Mouse (Mus musculus) neural tube, embryonic 11.5 days (tissue): ENCODE measurements around the gene Mok. TPM values are rescaled to one million over a fixed set of nuclear protein-coding genes. Genes with fewer than 3 reads are reported as not detected.

Experiments used
- ATAC-seq: fragments of 200-750 bp; cut with Nextera tagmentation; 2 replicates; pipeline ENCODE4 v1.8.0; 2017; ENCODE audit warnings: moderate number of reproducible peaks, mild to moderate bottlenecking, moderate TSS enrichment, moderate library complexity; ENCODE audit not compliant: insufficient read depth, low FRiP score, low TSS enrichment
- DNase-seq: peaks from one replicate; pipeline ENCODE4 v3.0.0-alpha.2; 2015; ENCODE audit warnings: low spot score
- H3K27ac ChIP-seq: fragments of 300-500 bp; sonication (generic); 2 replicates; pipeline ENCODE4 v1.5.1; 2014; ENCODE audit warnings: low read depth, mild to moderate bottlenecking, low read length
- H3K27me3 ChIP-seq: fragments of 300-500 bp; sonication (generic); 2 replicates; pipeline ENCODE4 v1.6.1; 2014; ENCODE audit warnings: mild to moderate bottlenecking, low read length, mixed read lengths; ENCODE audit not compliant: control insufficient read depth, insufficient read depth
- H3K36me3 ChIP-seq: fragments of 300-500 bp; sonication (generic); 2 replicates; pipeline ENCODE4 v1.6.1; 2014; ENCODE audit warnings: mild to moderate bottlenecking, low read length, moderate library complexity, mixed read lengths; ENCODE audit not compliant: control insufficient read depth, insufficient read depth
- H3K4me1 ChIP-seq: fragments of 300-500 bp; sonication (generic); 2 replicates; pipeline ENCODE4 v1.6.1; 2014; ENCODE audit warnings: low read length, mixed read lengths; ENCODE audit not compliant: control insufficient read depth, insufficient read depth
- H3K4me2 ChIP-seq: fragments of 300-500 bp; sonication (generic); 2 replicates; pipeline ENCODE4 v1.6.1; 2014; ENCODE audit warnings: low read depth, mild to moderate bottlenecking, moderate library complexity
- H3K4me3 ChIP-seq: fragments of 300-500 bp; sonication (generic); 2 replicates; pipeline ENCODE4 v1.5.1; 2014; ENCODE audit warnings: low read depth, low read length
- H3K9ac ChIP-seq: fragments of 300-500 bp; sonication (generic); 2 replicates; pipeline ENCODE4 v1.6.1; 2014; ENCODE audit warnings: mild to moderate bottlenecking, low read length
- H3K9me3 ChIP-seq: fragments of 300-500 bp; sonication (generic); 2 replicates; pipeline ENCODE4 v1.6.1; 2016; ENCODE audit warnings: low read length; ENCODE audit not compliant: control insufficient read depth
- WGBS: fragments of 180-500 bp; shearing (Covaris S2); extraction: QIAGEN DNeasy Blood & Tissue Kit; methylation state at CpG from one replicate; pipeline ENCODE4 v1.1.7; 2014; 5-methylcytosine and 5-hydroxymethylcytosine counted together
- polyA plus RNA-seq: library from polyadenylated mRNA; unstranded; fragments of >200 nt; fragmentation: Nextera tagmentation; extraction: Ambion mirVana; gene quantifications from 2 replicates; pipeline ENCODE4 v1.2.1, GENCODE M21; 2014

Mok gene
- polyA plus RNA-seq, 1 experiment from 2014 or later, result 11.3 TPM

DNA sequence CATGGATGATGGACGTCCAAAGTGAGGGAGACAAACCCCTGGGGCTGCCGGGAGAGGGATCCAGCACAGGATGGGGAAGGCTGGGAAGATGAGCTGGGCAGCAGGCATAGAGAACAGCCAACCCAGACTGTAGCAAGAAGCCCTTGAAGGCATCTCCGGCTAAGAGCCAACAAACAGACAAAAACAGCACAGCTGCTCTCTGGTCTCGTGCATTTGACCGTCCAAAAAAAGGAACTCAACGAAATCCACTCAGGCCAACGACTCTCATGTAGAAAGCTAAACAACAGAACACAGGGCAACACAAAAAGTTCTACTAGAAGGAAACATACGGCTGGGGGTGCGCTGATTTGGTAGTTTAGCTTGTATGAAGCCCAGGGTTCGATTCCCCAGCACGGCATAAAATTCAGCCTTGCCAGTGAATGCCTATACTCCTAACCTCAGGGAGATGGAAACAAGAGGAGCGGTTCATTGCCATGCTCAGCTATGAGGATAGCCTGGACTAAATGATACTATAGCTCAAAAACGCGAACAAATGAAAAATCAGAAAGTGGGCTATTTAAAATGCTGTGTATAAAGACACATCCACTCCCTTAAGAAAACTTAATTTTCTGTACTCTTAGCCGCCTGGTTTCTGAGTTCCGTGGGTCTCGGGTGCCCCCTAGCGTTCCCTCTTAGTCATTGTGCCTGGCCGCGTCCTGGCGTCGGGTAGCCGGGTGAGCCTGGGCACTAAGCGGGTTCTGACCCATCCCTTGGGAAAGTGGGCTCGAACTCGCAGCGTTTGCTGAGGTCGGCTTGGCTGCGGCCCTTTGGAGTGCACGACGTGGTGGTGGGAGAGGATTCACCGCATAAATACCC is 2.7 kb upstream of the Mok start:
- 22% methylated on average over 32 of the region's 32 CpGs for WGBS
- Histone ChIP-seq H3K9ac (peak overlapping the region; percentile 15; the same call in 1 of the 2 replicates), H3K36me3 (no peaks in the 10 kb centered on the region), H3K4me1 (peaks cover 12% of the 10 kb centered on the region; the same call in 1 of the 2 replicates), H3K27me3 (peaks cover 7% of the 10 kb centered on the region; the same call in 1 of the 2 replicates), H3K4me3 (peak overlapping the region; percentile 33), H3K4me2 (peak overlapping the region; percentile 64), H3K9me3 (no peaks in the 10 kb centered on the region), H3K27ac (no peak overlapping the region)
- ATAC-seq, result 0 out of 2 replicates have a peak, but pooled peaks have one; percentile 10
- DNase-seq, result peak; percentile 89

DNA sequence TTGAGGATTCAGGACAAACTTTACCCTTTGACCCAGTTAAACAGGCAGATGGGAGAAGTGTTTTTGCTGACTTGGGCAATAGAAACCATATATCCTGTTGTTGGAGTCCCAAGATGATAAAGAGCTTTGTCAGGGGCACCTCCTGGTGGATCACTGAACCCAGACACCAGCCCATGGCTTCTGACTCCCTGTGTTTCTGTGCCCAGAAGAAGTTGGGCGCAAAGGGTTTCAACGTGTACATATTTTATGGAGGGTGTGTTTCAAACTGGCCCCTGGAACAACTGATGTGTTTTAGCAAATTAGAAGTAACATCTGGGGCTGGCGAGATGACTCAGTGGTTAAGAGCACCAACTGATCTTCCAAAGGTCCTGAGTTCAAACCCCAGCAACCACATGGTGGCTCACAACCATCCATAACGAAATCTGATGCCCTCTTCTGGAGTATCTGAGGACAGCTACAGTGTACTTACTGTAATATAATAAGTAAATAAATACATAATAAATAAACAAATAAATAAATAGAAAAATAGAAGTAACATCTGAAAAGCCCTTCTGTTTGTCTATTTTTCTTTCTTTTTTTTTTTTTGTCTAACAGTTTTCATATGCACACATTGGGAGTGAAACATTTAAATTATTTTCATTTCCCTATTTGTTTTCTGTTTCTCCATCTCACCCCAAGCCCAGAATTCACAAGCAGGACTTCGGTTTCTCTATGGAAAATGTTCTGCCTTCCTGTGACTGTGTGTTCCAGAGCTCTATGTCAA is 1.2 kb upstream of the Mok start:
- peaks cover 14% of the 10 kb centered on the region for H3K4me1 ChIP-seq
- DNase-seq (no peak), ATAC-seq (no peak)
- H3K36me3 ChIP-seq, result no peaks in the 10 kb centered on the region
- H3K27me3 ChIP-seq, result peaks cover 7% of the 10 kb centered on the region; the same call in 1 of the 2 replicates
- H3K9ac ChIP-seq, result no peak overlapping the region
- H3K4me2 ChIP-seq, result no peak overlapping the region
- no peaks in the 10 kb centered on the region for H3K9me3 ChIP-seq
- no peak overlapping the region for H3K4me3 ChIP-seq
- no peak overlapping the region for H3K27ac ChIP-seq
- WGBS, result 68% methylated on average over 5 of the region's 5 CpGs

- Histone ChIP-seq H3K4me1 (peaks cover 8% of the 10 kb centered on the region), H3K27me3 (no peaks in the 10 kb centered on the region), H3K4me2 (no peak overlapping the region), H3K9ac (no peak overlapping the region), H3K27ac (no peak overlapping the region), H3K36me3 (no peaks in the 10 kb centered on the region), H3K9me3 (no peaks in the 10 kb centered on the region), H3K4me3 (no peak overlapping the region)
- no peak for DNase-seq
- 89% methylated on average over 8 of the region's 8 CpGs for WGBS
- ATAC-seq, result no peak
Observed at GRCm38 (mm10) chr12:110837850-110838249, 2.9 kb downstream of the Mok start.

DNA sequence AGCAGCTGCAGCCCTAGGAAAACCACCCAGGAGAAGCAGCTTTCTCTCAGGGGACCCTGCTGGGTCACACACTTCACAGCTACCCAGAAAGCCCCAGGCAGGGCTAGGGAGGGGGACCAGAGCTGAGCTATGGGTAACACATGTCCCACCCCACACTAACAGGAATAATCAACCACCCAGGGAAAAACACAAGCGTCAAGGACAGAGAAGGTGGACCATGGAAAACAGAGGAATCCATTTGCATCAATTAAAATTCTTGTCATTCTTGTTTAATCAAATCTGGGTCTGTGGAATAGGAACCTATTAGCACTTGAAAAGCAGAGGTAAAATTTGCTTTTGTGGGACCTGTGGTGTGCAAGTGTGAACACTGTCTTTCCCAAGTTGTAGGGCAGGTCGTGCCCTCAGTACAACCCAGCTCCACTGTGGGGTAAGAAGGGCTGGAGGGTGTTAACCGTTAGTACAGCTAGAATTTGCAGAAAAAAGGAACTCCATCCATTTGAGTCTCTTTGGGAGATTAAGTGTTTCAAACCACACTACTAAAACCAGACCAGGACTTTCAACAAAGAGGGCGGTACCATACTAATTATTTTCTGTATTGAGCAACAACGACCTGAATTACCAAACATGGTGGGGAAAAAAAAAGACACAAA is 3.4 kb downstream of the Mok start:
- peaks cover 8% of the 10 kb centered on the region for H3K4me1 ChIP-seq
- peak overlapping the region; percentile 30 for H3K27ac ChIP-seq
- ATAC-seq (peak; percentile 53; the same call in 1 of the 2 replicates), DNase-seq (no peak)
- H3K4me3 ChIP-seq, result no peak overlapping the region
- 0 out of 2 replicates have a peak overlapping the region, but pooled peaks have one; percentile 1 for H3K9ac ChIP-seq
- no peak overlapping the region for H3K4me2 ChIP-seq
- H3K27me3 ChIP-seq, result no peaks in the 10 kb centered on the region
- no peaks in the 10 kb centered on the region for H3K36me3 ChIP-seq
- no peaks in the 10 kb centered on the region for H3K9me3 ChIP-seq
- WGBS, result 36% methylated on average over 5 of the region's 5 CpGs

DNA sequence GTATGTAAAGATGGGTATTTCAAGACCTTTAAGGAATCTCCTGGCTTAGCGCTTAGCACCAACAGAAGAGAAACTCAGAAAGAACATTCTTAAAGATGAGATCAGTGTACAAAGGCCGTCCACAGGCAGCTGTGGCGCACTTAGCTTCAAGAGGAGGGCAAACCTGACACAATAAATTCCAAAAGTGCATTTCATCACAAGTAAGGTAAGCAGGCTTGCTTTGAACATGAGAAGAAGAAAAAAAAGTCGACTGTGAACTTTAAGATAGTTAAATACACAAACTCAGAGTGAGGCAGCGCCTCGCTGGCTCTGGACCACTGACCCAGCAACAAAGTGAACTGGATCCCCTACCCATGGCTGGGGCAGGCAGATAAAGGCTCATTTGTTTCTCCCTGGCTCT is 4.0 kb downstream of the Mok start:
- Histone ChIP-seq H3K9me3 (no peaks in the 10 kb centered on the region), H3K4me3 (no peak overlapping the region), H3K9ac (0 out of 2 replicates have a peak overlapping the region, but pooled peaks have one; percentile 1), H3K27me3 (no peaks in the 10 kb centered on the region), H3K4me1 (peaks cover 8% of the 10 kb centered on the region), H3K4me2 (no peak overlapping the region), H3K36me3 (no peaks in the 10 kb centered on the region), H3K27ac (peak overlapping the region; percentile 30)
- no peak for DNase-seq
- ATAC-seq, result 0 out of 2 replicates have a peak, but pooled peaks have one; percentile 11
- WGBS, result 57% methylated on average over 6 of the region's 6 CpGs

- Histone ChIP-seq H3K27me3 (no peaks in the 10 kb centered on the region), H3K27ac (no peak overlapping the region), H3K9me3 (no peaks in the 10 kb centered on the region), H3K9ac (no peak overlapping the region), H3K4me1 (peaks cover 8% of the 10 kb centered on the region), H3K4me3 (no peak overlapping the region), H3K4me2 (no peak overlapping the region), H3K36me3 (no peaks in the 10 kb centered on the region)
- no peak for ATAC-seq
- DNase-seq, result no peak
- 98% methylated on average over 3 of the region's 3 CpGs for WGBS
Observed at GRCm38 (mm10) chr12:110835182-110835581, 5.6 kb downstream of the Mok start.

- no peaks in the 10 kb centered on the region for H3K36me3 ChIP-seq
- H3K9ac ChIP-seq, result no peak overlapping the region
- ATAC-seq (no peak), DNase-seq (no peak)
- H3K27me3 ChIP-seq, result no peaks in the 10 kb centered on the region
- 85% methylated on average over 9 of the region's 11 CpGs for WGBS
- no peaks in the 10 kb centered on the region for H3K9me3 ChIP-seq
- H3K4me1 ChIP-seq, result no peaks in the 10 kb centered on the region
- no peak overlapping the region for H3K4me2 ChIP-seq
- no peak overlapping the region for H3K27ac ChIP-seq
- no peak overlapping the region for H3K4me3 ChIP-seq
Observed at GRCm38 (mm10) chr12:110830293-110831024, 10.3 kb downstream of the Mok start.

DNA sequence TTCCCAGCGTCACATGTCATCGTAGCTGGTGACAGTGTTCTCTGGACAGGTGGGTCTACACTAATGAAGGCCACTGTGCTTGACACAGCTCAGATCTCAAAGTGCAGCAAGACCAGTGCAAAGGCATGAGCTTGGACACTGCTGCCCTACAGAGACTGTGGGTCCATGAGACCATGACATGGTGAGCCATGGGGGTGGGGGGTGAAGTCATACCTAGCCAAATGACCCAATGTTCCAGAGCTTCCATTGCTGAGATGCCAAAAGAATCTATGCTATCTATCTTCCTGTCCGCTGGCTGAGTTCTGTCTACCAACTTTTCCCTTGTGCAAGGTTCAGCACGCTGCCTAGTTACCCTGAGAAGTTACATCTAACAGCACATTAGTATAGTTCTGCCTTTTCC is 11.8 kb downstream of the Mok start:
- Histone ChIP-seq H3K4me2 (no peak overlapping the region), H3K9ac (no peak overlapping the region), H3K27ac (no peak overlapping the region), H3K36me3 (no peaks in the 10 kb centered on the region), H3K9me3 (no peaks in the 10 kb centered on the region), H3K27me3 (no peaks in the 10 kb centered on the region), H3K4me1 (no peaks in the 10 kb centered on the region), H3K4me3 (no peak overlapping the region)
- ATAC-seq (no peak), DNase-seq (no peak)
- 91% methylated on average over 4 of the region's 4 CpGs for WGBS
